Mouse (Mus musculus): ENCODE measurements at regions not wholly inside any gene's neighbourhood (a gene's known extent, or its start where the extent isn't known, plus 50 kb on each side); places are given as distances from the start of the nearest gene placed in this dataset.

DNA sequence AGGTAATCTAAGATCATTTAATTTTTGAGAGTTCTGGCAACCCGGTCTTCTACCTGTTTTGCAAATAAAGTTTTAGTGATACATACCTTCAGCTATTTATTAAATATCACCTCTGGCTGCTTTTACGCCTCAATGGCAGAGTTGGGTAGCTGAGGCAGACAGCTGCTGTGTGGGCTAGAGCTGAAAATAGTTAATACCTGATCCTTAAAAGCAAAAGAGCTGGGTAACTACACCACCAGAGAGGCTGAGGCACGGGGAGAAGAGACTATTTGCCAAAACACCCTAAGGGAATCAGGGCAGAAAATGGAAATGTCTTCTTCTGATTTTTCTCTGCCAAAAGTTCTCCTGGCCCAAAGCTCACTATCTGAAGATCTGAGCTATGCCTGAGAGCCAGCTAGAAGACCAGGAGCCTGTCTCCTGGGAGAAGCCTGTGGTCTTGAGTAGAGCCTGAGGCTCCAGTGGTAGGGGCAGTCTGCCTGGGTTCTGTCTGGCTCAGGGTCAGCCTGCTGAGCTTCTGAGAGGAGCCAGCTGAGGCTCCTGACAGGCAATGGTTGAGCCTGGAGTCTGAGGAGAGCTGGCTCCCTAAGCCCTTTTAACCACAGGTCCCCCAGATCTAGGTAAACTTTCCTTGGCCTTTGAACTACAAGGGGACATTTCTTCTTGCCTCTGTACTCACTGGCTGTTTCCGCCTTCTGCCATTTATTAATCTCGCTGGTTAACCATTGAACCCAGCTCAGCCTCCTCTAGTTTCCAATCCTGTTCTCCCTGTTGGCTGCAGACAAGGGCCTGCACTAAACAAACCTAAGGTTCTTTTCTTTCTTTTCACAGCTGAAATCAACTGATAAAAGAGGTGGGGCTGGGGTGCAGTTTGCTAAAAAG lies 208.7 kb downstream of the Opa1 start:
- Histone ChIP-seq H3K4me3 (ENCODE audit: low read depth, low read length) (no peak overlapping the region), H3K27ac (replicated peaks; ENCODE audit: low read depth, low read length) (no peak overlapping the region), H3K4me1 (ENCODE audit: control insufficient read depth, insufficient read depth, low read length) (no peaks in the 10 kb centered on the region), H3K9ac (ENCODE audit: low read depth, low read length) (no peak overlapping the region), H3K27me3 (replicated peaks; ENCODE audit: control insufficient read depth, insufficient read depth, low read length) (no peaks in the 10 kb centered on the region), H3K9me3 (ENCODE audit: control insufficient read depth, low read length) (0 out of 2 replicates have a peak, but pooled peaks cover 7% of the 10 kb centered on the region), H3K36me3 (ENCODE audit: control insufficient read depth, insufficient read depth, low read length) (no peaks in the 10 kb centered on the region), H3K4me2 (ENCODE audit: low read depth, low read length) (no peak overlapping the region)
- DNase-seq (ENCODE audit: low spot score) (peak; percentile 25), ATAC-seq (ENCODE audit: low read depth) (0 out of 2 replicates have a peak, but pooled peaks have one; percentile 33)
- 72% methylated on average over 5 of the region's 5 CpGs for WGBS

DNA sequence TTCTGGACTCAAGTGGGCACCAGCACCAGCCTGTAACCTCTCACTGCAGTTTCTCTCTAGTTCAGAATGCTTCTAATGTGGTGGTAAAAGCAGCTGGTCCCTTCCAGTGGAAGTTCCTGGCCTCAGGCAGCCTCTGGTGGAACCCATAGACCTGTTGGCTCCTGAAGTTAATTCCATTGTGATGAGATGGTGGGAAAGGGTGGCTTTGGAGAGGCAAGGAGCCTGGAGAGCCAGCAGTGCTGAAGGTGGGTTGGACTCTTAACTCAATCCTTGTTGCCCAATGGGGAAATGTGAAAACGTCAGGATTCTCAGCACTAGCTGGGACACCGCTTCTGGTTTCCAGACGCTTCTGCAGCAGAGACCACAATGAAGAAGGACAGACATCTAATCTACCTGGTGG lies 210.9 kb downstream of the Opa1 start:
- Histone ChIP-seq H3K36me3 (ENCODE audit: control insufficient read depth, insufficient read depth, low read length) (no peaks in the 10 kb centered on the region), H3K4me1 (ENCODE audit: control insufficient read depth, insufficient read depth, low read length) (no peaks in the 10 kb centered on the region), H3K9me3 (ENCODE audit: control insufficient read depth, low read length) (0 out of 2 replicates have a peak, but pooled peaks cover 7% of the 10 kb centered on the region), H3K4me2 (ENCODE audit: low read depth, low read length) (no peak overlapping the region), H3K4me3 (ENCODE audit: low read depth, low read length) (no peak overlapping the region), H3K27me3 (replicated peaks; ENCODE audit: control insufficient read depth, insufficient read depth, low read length) (no peaks in the 10 kb centered on the region), H3K9ac (ENCODE audit: low read depth, low read length) (no peak overlapping the region), H3K27ac (replicated peaks; ENCODE audit: low read depth, low read length) (no peak overlapping the region)
- DNase-seq (ENCODE audit: low spot score) = no peak
- no peak for ATAC-seq (ENCODE audit: low read depth)
- 92% methylated on average over 3 of the region's 3 CpGs for WGBS

- ATAC-seq (ENCODE audit: low read depth) (no peak), DNase-seq (ENCODE audit: low spot score) (no peak)
- H3K27ac ChIP-seq (replicated peaks; ENCODE audit: low read depth, low read length) = no peak overlapping the region
- no peak overlapping the region for H3K9ac ChIP-seq (ENCODE audit: low read depth, low read length)
- no peak overlapping the region for H3K4me2 ChIP-seq (ENCODE audit: low read depth, low read length)
- WGBS = 63% methylated on average over 3 of the region's 3 CpGs
- no peak overlapping the region for H3K4me3 ChIP-seq (ENCODE audit: low read depth, low read length)
- H3K36me3 ChIP-seq (ENCODE audit: control insufficient read depth, insufficient read depth, low read length) = no peaks in the 10 kb centered on the region
- no peaks in the 10 kb centered on the region for H3K27me3 ChIP-seq (replicated peaks; ENCODE audit: control insufficient read depth, insufficient read depth, low read length)
- peaks cover 11% of the 10 kb centered on the region for H3K4me1 ChIP-seq (ENCODE audit: control insufficient read depth, insufficient read depth, low read length)
- no peaks in the 10 kb centered on the region for H3K9me3 ChIP-seq (ENCODE audit: control insufficient read depth, low read length)
Observed at GRCm38 (mm10) chr16:29799250-29799649, 220.1 kb downstream of the Opa1 start.

DNA sequence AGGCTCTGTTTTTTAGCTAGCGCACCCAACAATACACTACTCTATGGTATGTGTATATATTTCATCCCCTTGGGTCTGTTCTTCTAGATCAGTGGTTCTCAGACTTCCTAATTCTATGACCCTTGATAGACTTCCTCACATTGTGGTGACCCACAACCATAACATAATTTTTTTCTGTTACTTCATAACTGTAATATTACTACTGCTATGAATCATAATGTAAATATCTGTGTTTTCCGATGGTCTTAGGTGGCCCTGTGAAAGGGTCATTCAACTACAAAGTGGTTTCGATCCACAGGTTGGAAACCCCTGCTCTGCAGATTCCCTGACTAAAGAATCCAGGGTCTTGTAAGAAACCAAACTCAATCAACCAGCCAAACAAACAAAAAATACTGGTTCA lies 220.8 kb downstream of the Opa1 start:
- Histone ChIP-seq H3K9ac (ENCODE audit: low read depth, low read length) (no peak overlapping the region), H3K36me3 (ENCODE audit: control insufficient read depth, insufficient read depth, low read length) (no peaks in the 10 kb centered on the region), H3K27ac (replicated peaks; ENCODE audit: low read depth, low read length) (no peak overlapping the region), H3K27me3 (replicated peaks; ENCODE audit: control insufficient read depth, insufficient read depth, low read length) (no peaks in the 10 kb centered on the region), H3K4me2 (ENCODE audit: low read depth, low read length) (no peak overlapping the region), H3K4me3 (ENCODE audit: low read depth, low read length) (no peak overlapping the region), H3K9me3 (ENCODE audit: control insufficient read depth, low read length) (no peaks in the 10 kb centered on the region), H3K4me1 (ENCODE audit: control insufficient read depth, insufficient read depth, low read length) (peaks cover 11% of the 10 kb centered on the region)
- WGBS = 81% methylated on average over 3 of the region's 3 CpGs
- no peak for ATAC-seq (ENCODE audit: low read depth)
- no peak for DNase-seq (ENCODE audit: low spot score)

DNA sequence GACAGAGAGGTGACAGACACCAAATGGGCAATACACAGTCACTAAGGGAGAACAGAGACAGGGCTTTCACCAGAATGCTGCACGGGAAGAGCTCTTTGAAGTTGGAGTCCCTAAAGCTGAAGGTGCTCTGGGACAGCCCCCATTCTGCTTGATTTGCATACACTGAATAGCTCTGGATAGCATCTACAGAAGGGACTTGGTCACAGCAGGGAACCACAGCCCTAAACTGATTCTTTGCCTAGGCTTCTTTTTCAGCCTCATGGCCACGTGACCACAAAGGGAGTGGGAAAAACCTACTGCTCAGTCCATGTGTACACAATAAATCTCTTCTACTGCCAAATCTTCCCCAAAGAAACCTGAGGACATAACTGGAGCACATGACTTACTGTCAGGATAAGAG lies 221.3 kb downstream of the Opa1 start:
- no peak overlapping the region for H3K27ac ChIP-seq (replicated peaks; ENCODE audit: low read depth, low read length)
- 16% methylated on average over 2 of the region's 2 CpGs for WGBS
- no peak overlapping the region for H3K4me2 ChIP-seq (ENCODE audit: low read depth, low read length)
- H3K36me3 ChIP-seq (ENCODE audit: control insufficient read depth, insufficient read depth, low read length) = no peaks in the 10 kb centered on the region
- no peaks in the 10 kb centered on the region for H3K27me3 ChIP-seq (replicated peaks; ENCODE audit: control insufficient read depth, insufficient read depth, low read length)
- DNase-seq (ENCODE audit: low spot score) = peak; percentile 38
- H3K9me3 ChIP-seq (ENCODE audit: control insufficient read depth, low read length) = no peaks in the 10 kb centered on the region
- ATAC-seq (ENCODE audit: low read depth) = no peak
- no peak overlapping the region for H3K4me3 ChIP-seq (ENCODE audit: low read depth, low read length)
- H3K9ac ChIP-seq (ENCODE audit: low read depth, low read length) = no peak overlapping the region
- H3K4me1 ChIP-seq (ENCODE audit: control insufficient read depth, insufficient read depth, low read length) = peaks cover 10% of the 10 kb centered on the region

- DNase-seq (ENCODE audit: low spot score) (no peak), ATAC-seq (ENCODE audit: low read depth) (no peak)
- 85% methylated on average over 7 of the region's 7 CpGs for WGBS
- Histone ChIP-seq H3K9me3 (ENCODE audit: control insufficient read depth, low read length) (no peaks in the 10 kb centered on the region), H3K27me3 (replicated peaks; ENCODE audit: control insufficient read depth, insufficient read depth, low read length) (no peaks in the 10 kb centered on the region), H3K36me3 (ENCODE audit: control insufficient read depth, insufficient read depth, low read length) (no peaks in the 10 kb centered on the region), H3K9ac (ENCODE audit: low read depth, low read length) (no peak overlapping the region), H3K4me3 (ENCODE audit: low read depth, low read length) (no peak overlapping the region), H3K27ac (replicated peaks; ENCODE audit: low read depth, low read length) (no peak overlapping the region), H3K4me2 (ENCODE audit: low read depth, low read length) (no peak overlapping the region), H3K4me1 (ENCODE audit: control insufficient read depth, insufficient read depth, low read length) (peaks cover 8% of the 10 kb centered on the region)
Observed at GRCm38 (mm10) chr16:29802085-29802484, 223.0 kb downstream of the Opa1 start.

- Histone ChIP-seq H3K36me3 (ENCODE audit: control insufficient read depth, insufficient read depth, low read length) (no peaks in the 10 kb centered on the region), H3K4me3 (ENCODE audit: low read depth, low read length) (no peak overlapping the region), H3K27ac (replicated peaks; ENCODE audit: low read depth, low read length) (0 out of 2 replicates have a peak overlapping the region, but pooled peaks have one; percentile 5), H3K27me3 (replicated peaks; ENCODE audit: control insufficient read depth, insufficient read depth, low read length) (no peaks in the 10 kb centered on the region), H3K9me3 (ENCODE audit: control insufficient read depth, low read length) (no peaks in the 10 kb centered on the region), H3K9ac (ENCODE audit: low read depth, low read length) (no peak overlapping the region), H3K4me1 (ENCODE audit: control insufficient read depth, insufficient read depth, low read length) (peaks cover 8% of the 10 kb centered on the region), H3K4me2 (ENCODE audit: low read depth, low read length) (no peak overlapping the region)
- DNase-seq (ENCODE audit: low spot score) (no peak), ATAC-seq (ENCODE audit: low read depth) (no peak; the same call in 1 of the 2 replicates)
- 39% methylated on average over 6 of the region's 6 CpGs for WGBS
Observed at GRCm38 (mm10) chr16:29802603-29803002, 223.5 kb downstream of the Opa1 start.

DNA sequence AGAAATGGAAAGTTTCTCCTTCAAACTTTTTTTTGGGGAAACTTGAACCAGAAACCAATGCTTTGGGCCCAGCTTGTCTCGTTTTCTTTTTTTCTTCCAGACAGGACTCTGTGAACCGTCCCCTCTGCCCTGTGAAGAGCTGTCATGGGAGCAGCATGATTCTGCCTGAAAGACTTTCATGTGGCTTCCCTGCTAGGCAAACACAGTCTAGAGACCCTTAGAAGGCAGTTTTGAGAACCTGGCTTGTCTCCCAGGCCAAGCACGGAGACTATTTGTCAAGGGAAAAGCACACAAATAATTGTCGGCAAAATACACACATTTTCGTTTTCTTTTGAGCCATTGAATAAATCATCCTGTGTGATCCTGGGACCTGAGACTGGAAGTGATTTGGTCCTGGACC lies 228.7 kb downstream of the Opa1 start:
- peak; percentile 22; the same call in 1 of the 2 replicates for ATAC-seq (ENCODE audit: low read depth)
- Histone ChIP-seq H3K4me2 (ENCODE audit: low read depth, low read length) (no peak overlapping the region), H3K4me3 (ENCODE audit: low read depth, low read length) (no peak overlapping the region), H3K27ac (replicated peaks; ENCODE audit: low read depth, low read length) (no peak overlapping the region), H3K9ac (ENCODE audit: low read depth, low read length) (no peak overlapping the region), H3K36me3 (ENCODE audit: control insufficient read depth, insufficient read depth, low read length) (no peaks in the 10 kb centered on the region), H3K27me3 (replicated peaks; ENCODE audit: control insufficient read depth, insufficient read depth, low read length) (no peaks in the 10 kb centered on the region), H3K9me3 (ENCODE audit: control insufficient read depth, low read length) (no peaks in the 10 kb centered on the region), H3K4me1 (ENCODE audit: control insufficient read depth, insufficient read depth, low read length) (peaks cover 3% of the 10 kb centered on the region)
- WGBS = 20% methylated on average over 5 of the region's 5 CpGs
- DNase-seq (ENCODE audit: low spot score) = peak; percentile 64

DNA sequence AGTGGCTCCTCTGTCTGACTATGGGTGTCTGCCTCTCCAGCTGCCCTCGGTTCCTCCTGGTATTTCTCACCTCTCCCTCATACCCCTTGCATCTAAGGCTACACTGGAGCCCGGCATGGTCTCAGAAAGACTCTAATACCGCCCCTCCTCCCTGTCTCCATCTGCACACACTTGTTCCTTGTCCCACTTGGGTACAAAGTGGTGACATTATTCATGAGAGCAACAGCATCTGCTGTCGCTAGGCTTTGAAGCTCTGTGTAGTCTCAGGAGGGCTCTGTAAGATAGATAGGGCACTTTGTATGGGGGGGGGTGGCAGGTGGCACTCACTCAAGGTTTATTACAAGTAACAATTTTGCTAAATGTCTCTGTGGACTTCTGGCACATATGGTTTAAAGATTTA lies 229.7 kb downstream of the Opa1 start:
- 77% methylated on average over 4 of the region's 4 CpGs for WGBS
- DNase-seq (ENCODE audit: low spot score) (no peak), ATAC-seq (ENCODE audit: low read depth) (no peak)
- Histone ChIP-seq H3K36me3 (ENCODE audit: control insufficient read depth, insufficient read depth, low read length) (no peaks in the 10 kb centered on the region), H3K27me3 (replicated peaks; ENCODE audit: control insufficient read depth, insufficient read depth, low read length) (no peaks in the 10 kb centered on the region), H3K27ac (replicated peaks; ENCODE audit: low read depth, low read length) (no peak overlapping the region), H3K4me1 (ENCODE audit: control insufficient read depth, insufficient read depth, low read length) (peaks cover 10% of the 10 kb centered on the region), H3K4me2 (ENCODE audit: low read depth, low read length) (no peak overlapping the region), H3K9me3 (ENCODE audit: control insufficient read depth, low read length) (no peaks in the 10 kb centered on the region), H3K4me3 (ENCODE audit: low read depth, low read length) (no peak overlapping the region), H3K9ac (ENCODE audit: low read depth, low read length) (no peak overlapping the region)

Measured in embryonic facial prominence, embryonic 14.5 days (tissue).